Mouse (Mus musculus) urinary bladder, postnatal 10 days (tissue): ENCODE measurements around the gene Cdk4.
A peak's percentile ranks its signal among the peaks of the same experiment; 100 is the strongest.

Source experiments
- DNase-seq: peaks from one replicate; pipeline ENCODE4 v3.0.0; 2022; ENCODE audit warnings: low spot score

Cdk4 gene

DNA sequence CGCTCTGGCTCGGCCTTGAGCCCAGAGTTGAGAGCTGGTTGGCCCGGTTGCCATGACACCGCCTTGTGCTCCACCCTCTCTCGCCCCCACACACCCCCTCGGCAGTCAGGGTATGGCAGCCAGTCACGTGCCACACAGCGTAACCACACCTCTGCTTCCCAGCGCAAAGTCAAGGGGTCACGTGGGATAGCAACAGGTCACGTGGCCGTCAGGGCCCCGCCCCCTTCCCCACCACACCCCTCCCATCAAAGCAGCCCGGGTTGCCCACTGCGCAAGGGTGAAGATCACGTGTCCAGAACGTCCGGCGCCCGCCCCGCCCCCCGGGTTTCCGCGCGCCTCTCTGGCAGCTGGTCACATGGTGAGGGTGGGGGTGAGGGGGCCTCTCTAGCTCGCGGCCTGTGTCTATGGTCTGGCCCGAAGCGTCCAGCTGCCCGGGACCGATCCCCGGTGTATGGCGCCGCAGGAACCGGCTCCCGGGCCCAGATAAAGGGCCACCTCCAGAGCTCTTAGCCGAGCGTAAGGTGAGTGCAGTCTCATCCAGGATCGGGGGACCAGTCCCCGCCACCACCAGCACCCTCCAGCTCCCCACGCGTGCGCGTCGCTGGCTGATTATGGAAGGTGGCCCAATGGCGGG is at the start of gene Cdk4:
TSS of gene Cdk4 (plus strand) at position 296 of the 634 bp plus-strand sequence.
- DNase-seq: peak; percentile 98

DNA sequence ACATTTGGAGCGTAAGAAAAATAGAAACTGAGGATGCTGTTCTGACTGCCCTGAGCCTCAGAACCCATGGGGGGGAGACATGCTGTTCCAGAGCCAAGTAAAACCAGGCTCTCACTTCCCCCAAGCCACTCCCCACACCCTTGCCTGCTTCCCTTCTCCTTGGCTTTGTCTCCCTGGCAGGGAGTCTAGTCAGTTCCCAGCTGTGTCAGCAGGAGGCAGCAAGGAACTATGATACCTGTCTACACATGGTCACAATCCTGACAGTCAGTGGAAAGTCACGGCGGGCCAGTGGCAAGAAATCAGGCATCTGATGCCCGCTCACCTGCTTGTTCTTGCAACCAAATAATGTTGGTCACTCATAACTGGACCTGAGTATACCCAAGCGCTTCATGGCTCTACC is 46.8 kb upstream of the Cdk4 start:
- DNase-seq: no peak

DNA sequence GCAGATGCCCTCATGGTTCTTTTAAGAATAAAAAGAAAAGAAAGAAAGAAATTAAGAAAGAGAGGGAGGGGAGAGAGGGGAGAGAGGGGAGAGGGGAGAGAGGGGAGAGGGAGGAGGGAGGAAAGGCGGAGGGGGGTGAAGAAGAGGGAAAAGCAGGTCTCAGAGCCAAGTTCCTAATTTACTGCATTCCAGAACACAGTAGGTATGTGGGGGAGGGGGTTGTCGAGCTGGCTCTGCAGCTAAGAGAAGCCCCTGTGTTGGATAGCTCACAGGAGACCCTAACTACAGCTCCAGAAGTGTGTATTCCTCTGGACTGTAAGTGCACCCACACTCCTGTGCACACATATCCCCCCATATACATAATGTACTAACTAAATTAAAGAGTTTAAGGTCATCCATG is 46.3 kb upstream of the Cdk4 start:
- DNase-seq: no peak

DNA sequence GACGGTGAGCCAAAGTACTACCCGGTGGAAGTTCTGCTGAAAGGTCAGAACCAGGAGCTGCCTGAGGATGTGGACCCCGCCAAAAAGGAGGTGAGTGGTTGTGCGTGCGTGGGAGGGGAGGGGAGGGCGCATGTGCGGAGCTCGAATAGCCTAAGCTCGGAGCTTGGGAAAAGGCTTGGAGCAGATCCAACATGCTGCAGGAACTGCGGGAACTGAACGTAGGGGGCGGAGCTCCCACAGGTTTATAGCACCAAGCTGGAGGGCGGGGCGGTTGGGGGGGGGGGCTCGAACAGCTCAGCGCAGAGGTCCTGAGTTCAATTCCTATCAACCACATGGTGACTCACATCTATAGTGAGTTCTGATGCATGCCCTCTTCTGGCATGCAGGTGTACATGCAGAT is 44.9 kb upstream of the Cdk4 start:
- DNase-seq: no peak

DNA sequence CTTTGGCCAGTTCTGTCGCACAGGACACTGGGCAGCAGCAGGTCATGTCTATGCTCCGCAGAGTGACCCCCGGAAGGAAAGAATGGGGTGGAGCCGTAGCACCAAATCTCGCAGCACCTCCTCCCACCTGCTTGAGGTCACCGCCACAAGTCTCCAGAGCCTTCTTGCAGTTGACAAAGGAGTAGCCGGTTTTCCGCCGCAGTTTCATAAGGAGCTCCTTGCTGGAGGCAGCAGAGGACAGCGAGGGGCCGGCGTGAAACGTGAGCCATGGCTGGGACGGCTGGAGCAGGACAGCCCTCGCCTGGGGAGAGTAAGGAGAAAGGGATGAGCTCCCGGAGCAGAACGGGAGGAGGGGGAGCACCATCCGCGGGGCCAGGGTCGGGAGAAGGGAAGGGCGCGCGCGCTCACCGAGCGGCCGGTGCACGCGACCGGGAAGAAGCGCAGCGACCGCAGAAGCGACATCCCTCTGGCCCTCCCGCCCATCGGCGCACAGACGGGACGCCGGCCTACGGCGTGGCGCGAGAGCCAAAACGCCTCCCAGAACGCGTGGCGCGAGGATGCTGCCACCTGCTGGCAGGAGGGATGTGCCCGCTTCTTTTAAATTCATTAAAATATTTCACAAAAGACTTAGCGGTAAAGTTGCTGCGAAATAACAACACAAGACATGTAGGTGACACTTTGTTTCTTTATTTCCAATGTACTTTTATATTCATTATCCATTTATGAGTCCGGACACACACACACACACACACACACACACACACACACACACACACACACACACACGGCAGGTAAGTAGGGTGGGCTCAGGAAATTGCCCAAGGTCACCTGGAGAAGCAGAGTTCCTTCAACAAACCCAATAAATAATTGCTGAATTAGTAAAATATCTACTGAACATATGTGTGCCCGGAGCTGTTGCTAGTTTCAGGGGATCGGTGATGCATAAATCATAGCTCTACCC is 32.7 kb upstream of the Cdk4 start, which contains the start of gene Tsfm:
TSS of gene Tsfm (minus strand) at position 505 of the 961 bp plus-strand sequence.
- peak; percentile 86 for DNase-seq

DNA sequence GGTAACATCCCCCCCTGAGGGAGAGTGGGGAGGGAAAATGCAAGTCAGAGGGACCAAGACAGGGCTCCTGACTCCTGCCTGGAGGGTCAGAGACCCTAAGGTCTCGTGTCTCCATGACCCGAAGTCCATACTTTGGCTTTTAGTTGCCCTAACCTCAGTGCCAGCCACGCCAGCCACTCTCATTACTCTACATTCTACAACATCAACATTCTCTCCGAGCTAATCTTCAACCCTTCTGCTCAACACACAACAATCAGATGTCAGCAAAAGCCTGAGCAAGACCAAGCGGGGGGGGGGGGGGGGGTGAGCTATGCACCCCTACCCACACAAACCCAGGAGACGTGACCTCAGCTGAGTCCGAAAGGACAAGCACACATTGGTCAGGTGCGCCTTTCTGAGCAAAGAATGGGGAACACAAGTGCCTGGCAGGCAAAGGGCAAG is 30.0 kb upstream of the Cdk4 start:
- no peak for DNase-seq

DNA sequence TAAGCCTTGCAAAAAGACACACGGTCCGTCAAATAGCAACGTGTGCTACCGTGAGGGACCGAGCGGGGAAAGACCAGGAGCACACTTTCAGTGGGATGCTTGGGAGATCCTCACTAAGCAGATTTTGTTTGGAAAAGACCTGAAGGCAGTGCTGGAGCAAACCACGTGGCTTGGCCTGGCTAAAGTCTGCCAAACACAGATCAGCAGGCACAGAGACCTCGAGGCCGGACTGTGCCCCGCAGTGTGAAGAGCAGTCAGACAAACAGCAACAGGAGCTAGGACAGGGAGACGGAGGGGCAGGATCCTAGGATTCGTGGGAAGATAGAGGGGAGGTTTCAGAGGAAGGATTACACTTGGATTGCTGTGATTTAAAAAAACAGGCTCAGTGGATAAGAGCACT is 27.1 kb upstream of the Cdk4 start:
- DNase-seq: no peak

DNA sequence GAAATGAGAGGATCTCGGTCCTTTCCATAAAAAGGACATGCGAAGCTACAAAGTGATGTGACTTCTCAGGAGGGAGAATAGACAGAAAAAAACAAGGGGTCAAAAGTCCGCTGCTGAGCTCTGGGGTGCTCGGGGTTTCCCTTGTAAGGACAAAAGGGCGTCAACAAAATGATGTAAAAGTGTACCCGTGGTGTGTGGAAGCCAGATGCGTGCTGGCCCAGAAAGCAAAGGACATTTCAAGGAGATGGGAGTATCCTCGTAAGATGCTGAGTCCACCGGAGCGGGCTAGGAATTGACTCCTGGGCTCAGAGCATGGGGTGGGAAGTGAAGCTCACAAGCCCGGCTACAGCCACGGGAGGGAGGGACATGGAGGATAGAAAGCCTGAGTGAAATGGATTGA is 25.7 kb upstream of the Cdk4 start:
- no peak for DNase-seq

DNA sequence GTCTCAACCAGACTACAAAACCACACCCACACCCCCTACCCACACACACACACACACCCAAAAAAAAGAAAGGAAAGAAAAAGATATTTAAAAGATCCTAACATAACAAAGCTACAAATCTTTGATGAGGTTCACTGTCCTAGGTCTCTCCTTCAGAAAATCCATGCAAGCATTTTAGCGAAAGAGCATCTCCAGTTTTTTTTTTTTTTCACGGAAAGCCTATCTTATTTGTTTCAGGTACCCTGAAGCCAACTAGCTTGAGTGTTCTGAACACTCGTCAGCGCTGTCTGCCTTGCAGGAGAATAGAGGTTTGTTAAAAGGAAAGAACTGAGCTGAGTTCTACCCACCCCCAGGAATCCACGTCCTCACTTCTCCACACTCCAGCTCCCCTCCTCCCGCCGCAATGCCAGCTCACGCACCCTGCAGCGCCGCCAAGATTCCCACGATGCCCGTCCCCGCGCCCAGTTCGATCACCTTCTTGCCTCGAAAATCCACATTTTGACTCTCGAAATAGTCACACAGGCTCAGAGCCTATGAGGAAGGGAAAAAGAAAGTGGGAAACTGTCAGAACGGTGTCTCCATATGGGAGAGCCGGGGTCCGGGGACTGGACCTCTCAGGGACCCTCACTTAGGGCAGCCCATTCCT is 22.6 kb upstream of the Cdk4 start:
- DNase-seq: no peak

DNA sequence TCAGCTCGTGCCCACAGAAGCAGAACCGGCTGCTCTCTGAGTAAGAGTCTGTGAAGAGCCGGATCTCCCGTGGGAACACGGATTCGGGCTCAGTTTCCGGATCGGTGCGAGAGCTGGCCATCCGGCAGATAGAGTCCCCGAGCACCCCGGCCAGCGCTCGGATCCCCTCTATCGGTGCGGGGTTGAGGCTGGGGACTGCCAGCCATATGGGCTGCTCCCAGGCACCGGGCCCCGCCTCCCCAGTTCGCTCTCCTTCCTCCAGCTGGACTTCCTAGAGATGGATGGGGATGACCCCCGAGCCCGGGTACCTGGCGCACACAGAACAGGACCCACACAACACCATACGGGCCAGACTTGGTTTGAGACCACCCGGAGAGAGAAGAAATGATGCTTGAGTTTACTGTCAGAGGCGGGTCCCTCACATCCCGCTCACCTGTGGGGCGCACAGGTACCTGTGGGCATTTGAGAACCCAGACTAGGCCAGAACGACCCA is 22.0 kb upstream of the Cdk4 start, which contains the start of the genes Mettl1 and Eef1akmt3:
TSS of gene Mettl1 (plus strand) at position 141 of the 493 bp plus-strand sequence.
TSS of gene Eef1akmt3 (minus strand) at position 240 of the 493 bp plus-strand sequence.
- DNase-seq: no peak

DNA sequence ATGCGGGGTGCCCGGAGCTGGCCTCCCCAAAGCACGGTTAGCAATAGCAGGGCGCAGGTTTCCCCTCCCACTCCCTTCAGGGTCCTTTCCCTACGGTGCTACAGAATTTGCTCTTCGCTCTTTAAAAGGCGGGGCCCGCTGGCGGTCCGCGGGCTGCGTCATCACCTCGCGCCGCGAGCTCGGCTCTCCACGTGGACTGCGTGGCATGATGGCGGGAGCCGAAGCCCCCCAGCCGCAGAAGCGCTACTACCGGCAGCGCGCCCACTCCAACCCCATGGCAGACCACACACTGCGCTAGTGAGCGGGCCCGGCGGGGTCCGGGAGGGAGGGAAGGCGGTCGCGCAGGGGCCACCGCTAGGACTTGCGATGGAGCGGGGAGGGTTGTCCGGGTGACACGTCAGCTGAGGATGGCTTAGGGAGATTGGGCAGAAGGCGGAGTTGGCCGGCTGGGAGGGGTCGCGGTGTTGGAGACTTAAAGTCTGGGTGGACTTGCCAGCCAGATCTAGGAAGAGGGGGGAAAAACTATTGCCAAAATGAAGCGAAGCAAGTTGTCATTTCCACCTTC is 21.5 kb upstream of the Cdk4 start:
- DNase-seq: peak; percentile 65

DNA sequence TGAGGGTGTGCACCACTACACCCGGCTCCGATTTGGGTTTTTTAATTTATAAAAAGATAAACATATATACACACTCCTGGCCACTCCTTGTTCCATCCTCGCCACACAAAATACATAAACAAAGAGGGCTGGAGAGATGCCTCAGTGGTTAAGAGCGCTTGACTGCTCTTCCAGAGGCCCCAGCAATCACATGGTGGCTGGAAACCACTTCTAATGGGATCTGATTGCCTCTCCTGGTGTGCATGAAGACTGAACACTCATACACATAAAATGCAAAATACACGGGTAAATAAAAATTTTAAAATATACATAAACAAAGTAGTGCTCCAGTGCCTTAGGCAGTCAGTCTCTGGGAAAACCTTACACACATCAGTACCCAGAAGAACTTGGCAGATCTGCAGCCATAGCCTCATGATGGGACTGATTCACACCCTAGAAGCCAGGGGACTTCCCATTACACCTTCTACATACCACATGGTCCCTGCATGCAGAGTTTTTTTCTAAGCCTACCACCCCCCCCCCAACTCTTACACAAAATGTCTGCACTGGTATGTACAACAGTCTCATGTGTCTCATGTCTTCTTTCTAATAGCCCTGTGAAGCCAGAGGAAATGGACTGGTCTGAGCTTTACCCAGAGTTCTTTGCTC is 20.7 kb upstream of the Cdk4 start:
- no peak for DNase-seq

DNA sequence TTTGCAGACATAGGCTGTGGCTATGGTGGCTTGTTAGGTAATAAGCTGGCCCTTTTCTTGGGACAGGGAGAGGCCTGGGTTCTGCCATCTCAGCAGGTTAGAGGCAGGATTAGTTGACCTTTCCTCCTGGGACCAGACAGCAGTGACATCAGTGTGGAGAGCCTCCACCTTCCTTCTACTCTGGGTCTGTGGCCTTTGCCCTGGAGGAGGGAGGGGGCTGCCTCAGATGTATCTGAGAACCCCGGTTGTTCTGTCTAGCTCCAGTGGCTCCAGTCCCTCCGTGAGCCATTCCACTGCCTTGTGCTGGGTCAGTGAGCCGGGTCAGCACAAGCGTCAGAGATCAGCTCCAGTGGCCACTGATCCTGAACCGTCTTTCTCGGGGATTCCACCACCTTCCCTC is 20.1 kb upstream of the Cdk4 start:
- no peak for DNase-seq

DNA sequence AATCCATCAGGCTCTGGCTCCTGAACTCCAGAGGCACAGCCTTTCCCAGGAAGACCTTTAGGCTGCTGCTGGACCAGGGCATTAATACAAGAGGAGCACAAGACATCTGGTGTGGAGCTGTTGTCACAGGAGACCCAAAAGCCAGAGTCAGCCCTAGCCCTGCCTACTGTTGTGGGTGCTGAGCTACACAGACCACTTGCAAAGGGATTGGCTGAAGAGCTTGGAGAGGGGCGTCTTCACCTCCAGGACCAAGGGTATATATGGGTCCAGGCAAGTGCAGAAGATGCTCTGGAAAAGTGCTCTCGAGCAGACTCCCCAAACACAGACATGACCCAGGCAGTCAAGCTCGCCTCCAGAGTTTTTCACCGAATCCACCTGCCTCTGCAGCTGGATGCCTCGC is 15.4 kb upstream of the Cdk4 start, which contains the start of gene Cyp27b1:
TSS of gene Cyp27b1 (plus strand) at position 297 of the 400 bp plus-strand sequence.
- DNase-seq: no peak

DNA sequence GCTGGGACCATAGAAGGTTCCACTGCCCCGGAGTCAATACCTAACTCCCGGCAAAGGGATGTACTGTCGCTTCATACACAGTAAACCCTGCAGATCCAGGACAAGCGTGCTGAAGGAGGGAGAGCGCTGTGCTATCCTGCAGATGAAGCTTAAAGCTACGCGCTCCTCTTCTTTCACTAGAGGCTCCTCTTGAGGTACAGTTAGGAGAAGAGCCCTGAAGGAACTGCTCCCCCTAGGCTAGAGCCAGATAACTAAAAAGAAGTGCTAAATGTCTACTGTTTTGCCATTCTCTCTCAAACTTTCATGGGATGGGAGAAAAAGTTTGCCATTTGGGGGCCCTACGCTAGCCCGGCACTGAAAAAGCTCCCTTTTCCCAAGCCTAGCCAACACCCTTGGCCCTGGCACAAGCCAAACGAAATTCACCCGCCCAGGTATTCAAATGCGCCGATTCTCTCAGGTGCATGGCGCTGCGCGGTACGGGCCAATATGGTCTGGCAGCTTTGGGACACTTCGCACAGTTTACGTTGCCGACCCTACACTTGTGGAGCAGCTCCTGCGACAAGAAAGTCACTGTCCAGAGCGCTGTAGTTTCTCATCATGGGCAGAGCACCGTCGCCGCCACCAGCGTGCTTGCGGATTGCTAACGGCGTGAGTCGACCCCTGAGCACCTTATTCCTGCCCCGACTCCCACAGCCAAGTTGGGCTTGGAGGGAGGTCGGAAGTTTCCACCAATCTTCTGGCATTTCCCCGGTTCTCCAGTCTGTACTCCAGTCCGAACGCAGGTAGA is 14.5 kb upstream of the Cdk4 start:
- no peak for DNase-seq

DNA sequence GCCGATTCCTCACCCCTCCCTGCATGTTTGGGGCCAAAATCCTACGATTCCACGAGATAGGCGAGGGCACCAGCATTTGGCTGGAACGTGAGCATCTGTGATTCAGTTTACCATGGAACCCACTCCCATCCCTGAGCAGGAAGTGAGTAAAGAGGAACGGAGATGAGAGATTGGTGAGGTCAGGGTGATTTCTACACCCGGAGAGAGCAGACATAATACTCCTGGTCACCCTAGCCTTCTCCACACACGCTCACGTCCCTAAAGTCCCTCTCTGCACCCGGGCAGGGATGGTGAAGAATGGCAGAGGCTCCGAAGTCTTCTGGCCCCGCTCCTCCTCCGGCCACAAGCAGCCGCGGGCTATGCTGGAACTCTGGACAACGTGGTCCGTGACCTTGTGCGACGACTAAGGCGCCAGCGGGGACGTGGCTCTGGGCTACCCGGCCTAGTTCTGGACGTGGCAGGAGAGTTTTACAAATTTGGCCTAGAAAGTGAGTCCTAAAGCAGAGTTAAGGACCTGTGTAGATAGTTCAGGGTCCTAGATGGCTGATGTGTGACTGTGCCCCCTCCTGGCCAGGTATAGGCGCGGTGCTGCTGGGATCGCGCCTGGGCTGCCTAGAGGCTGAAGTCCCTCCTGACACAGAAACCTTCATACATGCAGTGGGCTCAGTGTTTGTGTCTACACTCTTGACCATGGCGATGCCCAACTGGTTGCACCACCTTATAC is 13.8 kb upstream of the Cdk4 start:
- DNase-seq: no peak

DNA sequence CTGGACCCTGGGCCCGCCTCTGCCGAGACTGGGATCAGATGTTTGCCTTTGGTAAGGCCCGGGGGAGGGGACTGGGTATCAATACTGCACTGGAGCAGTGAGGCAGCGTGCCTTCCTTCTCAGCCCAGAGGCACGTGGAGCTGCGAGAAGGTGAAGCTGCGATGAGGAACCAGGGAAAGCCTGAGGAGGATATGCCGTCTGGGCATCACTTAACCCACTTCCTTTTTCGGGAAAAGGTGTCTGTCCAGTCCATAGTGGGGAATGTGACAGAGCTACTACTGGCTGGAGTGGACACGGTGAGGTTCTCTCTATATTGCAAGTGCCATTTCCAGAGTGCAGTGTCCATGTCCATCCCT is 13.2 kb upstream of the Cdk4 start:
- DNase-seq: no peak

DNA sequence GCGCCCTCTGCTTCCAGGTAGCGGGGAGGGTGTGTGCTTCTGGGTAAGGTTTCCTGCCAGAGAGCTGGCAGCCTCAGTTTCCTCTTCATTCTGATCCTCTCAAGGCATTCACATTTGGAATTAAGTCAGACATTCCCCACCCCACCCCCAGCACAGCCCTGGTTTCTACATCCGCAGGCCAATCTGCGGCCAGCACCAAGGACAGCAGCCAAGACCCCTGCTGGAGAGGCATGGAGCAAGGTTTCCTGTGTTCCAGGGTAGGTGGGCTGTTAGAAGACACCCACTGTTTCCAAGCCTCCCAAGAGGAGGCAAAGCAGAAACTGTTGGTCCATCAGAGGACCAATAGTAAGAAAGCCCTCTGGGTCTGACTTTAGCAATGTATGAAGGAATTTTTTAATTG is 8.7 kb upstream of the Cdk4 start:
- DNase-seq: no peak

DNA sequence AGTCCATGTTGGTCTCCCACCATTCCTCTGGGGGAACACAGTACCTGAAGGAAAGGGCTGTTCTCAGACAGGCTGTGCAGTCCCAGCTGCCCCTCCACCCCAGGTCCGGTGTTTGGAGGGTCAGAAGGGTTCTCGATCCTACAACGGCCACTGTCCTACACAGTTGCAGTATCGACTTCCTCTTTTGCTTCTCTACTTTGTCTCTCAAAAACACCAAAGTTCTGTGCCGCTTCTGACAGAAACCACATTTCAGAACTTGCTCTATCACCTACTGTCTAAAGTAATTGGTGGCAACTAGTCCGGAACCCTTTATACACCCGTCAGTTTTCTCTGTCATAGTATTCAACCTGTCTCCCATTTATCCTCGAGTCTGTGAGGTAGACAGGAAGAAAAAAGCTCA is 7.9 kb upstream of the Cdk4 start:
- DNase-seq: no peak

DNA sequence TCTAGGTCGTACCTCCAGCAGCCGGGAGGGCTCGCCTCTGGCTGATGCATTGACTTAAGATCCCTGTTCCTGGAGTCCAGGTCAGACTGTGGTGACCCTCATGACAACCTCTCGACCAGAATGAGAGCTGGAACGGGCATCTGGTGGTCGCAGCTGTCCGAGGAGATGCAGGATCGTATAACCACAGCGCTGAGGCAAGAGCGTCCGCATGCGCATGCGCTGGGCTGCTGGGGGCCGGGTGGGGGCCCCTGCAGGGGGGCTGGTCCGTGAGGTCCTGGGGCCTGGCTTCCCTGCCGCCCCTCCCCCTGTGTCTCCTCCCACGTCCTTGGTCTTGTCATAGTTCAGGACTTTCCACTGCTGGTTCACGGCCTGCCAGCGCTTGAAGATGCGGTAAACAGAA is 6.8 kb upstream of the Cdk4 start:
- no peak for DNase-seq
